Mouse (Mus musculus): ENCODE measurements around the gene Eef1g. TPM values are rescaled to one million over a fixed set of nuclear protein-coding genes. Genes with fewer than 3 reads are reported as not detected.

Gene Eef1g
- polyA plus RNA-seq (2012; rRNA removed), result 90.2 and 129 TPM in 2 replicates

DNA sequence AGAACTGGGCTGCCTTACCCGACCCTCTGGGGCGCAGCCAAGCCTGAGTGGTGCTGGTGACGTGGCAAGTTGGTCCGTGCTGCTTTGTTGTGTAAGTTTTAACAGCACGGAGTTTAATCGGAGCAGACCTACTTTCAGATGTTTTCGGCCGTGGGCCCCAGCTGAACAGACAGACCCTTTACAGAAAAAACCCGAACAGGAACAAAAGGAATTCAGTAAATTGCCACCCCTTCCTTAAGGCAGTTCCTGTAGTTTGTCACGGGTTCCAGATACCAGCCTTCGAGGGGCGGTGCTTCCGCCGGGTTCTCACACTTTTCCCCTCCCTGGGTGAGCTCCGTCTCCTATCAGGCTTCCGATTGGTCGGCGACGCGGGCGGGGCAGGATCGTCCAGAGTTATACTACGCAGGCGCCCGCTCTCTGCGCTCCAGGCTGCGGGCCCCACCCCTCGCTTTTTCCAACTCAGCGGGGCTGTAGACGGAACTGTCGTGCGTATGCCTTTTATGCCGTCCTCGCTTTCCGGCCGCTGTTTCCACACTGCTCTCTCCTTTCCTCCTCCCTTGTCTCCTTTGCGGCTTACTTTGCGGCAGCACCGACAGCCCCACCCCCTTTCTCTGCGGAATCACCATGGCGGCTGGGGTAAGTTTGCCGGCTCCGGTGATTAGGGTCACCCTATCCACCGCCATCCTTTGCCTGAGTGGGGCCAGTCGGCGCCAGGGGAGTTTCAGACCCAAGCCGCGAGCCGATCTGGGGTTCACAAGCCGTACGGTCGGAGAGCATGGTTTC lies at the start of gene Eef1g:
TSS of gene Eef1g (plus strand) at position 452 of the 783 bp plus-strand sequence.
- H3K4me3 ChIP-seq (ENCODE audit: low read depth, low read length), result peak within 1 kb of the TSS; percentile 77
- H3K27ac ChIP-seq (ENCODE audit: insufficient read depth, low read depth, low read length), result peak within 1 kb of the TSS; percentile 95
- WGBS, result under 1% methylated on average over 52 of the region's 52 CpGs
- H3K27me3 ChIP-seq (ENCODE audit: control insufficient read depth, insufficient read depth, low read length), result no peaks in the 10 kb centered on the region
- no peak for TF ChIP-seq CTCF (IDR thresholded peaks at IDR 0.05; ENCODE audit: extremely low read depth, insufficient read length, insufficient replicate concordance, low read depth, low read length)
- peak; percentile 42; the same call in 1 of the 2 replicates for TF ChIP-seq POLR2A (IDR thresholded peaks at IDR 0.05; ENCODE audit: low read depth, low read length)
- peaks cover 56% of the 10 kb centered on the region for H3K36me3 ChIP-seq (ENCODE audit: control insufficient read depth, insufficient read depth, low read length)
- H3K4me1 ChIP-seq (ENCODE audit: control insufficient read depth, insufficient read depth, insufficient read length, low read length), result peaks cover 9% of the 10 kb centered on the region

DNA sequence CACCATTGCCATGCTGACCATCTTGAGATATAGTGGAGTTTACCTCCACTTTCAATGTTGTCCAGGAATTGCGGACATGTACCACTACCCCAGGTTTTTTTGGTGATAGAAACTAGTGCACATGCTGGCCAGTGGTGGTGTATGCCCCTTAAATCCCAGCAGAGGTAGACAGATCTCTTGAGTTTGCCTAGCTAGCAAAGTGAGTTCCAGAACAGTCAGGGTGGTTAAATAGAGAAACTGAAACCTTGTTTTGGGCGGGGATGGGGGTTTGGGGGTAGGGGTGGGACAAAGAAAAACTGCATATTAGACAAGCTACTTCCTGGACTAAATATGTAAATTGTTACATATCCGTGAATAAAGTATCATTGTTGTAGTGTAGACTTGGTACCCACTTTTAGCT lies 47.8 kb upstream of the Eef1g start:
- Histone ChIP-seq H3K36me3 (ENCODE audit: control insufficient read depth, insufficient read depth, low read length) (peaks cover 31% of the 10 kb centered on the region), H3K4me1 (ENCODE audit: control insufficient read depth, insufficient read depth, insufficient read length, low read length) (peaks cover 5% of the 10 kb centered on the region; the same call in 1 of the 2 replicates), H3K27me3 (ENCODE audit: control insufficient read depth, insufficient read depth, low read length) (no peaks in the 10 kb centered on the region), H3K27ac (ENCODE audit: insufficient read depth, low read depth, low read length) (peak overlapping the region; percentile 53; the same call in 1 of the 2 replicates), H3K4me3 (ENCODE audit: low read depth, low read length) (no peak overlapping the region)
- 63% methylated on average over 3 of the region's 3 CpGs for WGBS
- TF ChIP-seq POLR2A (IDR thresholded peaks at IDR 0.05; ENCODE audit: low read depth, low read length) (no peak), CTCF (IDR thresholded peaks at IDR 0.05; ENCODE audit: extremely low read depth, insufficient read length, insufficient replicate concordance, low read depth, low read length) (no peak)

DNA sequence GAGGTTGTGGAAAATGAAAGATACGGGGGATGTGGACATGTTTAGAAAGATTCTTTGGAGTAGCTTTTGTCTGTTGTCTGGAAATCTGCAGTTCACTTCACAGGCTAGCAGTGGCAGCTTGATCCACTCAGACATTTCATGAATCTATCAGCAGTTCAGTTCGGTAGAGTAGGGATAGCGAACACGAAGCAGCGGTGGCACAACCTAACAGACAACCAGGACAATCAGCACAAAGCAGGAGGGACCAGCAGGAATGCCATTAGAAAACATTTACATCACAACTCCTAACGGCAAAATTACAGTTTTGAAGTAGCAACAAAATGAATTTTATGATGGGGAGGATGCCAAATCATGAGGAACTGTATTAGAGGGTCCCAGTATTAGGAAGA lies 47.2 kb upstream of the Eef1g start:
- no peak overlapping the region for H3K4me3 ChIP-seq (ENCODE audit: low read depth, low read length)
- TF ChIP-seq POLR2A (IDR thresholded peaks at IDR 0.05; ENCODE audit: low read depth, low read length) (no peak), CTCF (IDR thresholded peaks at IDR 0.05; ENCODE audit: extremely low read depth, insufficient read length, insufficient replicate concordance, low read depth, low read length) (no peak)

GRCm38 (mm10) chr19:8920073-8920736 lies 46.6 kb upstream of the Eef1g start, which contains the start of gene B3gat3:
TSS of gene B3gat3 (plus strand) at chr19:8920374.
- TF ChIP-seq POLR2A (IDR thresholded peaks at IDR 0.05; ENCODE audit: low read depth, low read length), result peak; percentile 69
- no peak for TF ChIP-seq CTCF (IDR thresholded peaks at IDR 0.05; ENCODE audit: extremely low read depth, insufficient read length, insufficient replicate concordance, low read depth, low read length)
- H3K27me3 ChIP-seq (ENCODE audit: control insufficient read depth, insufficient read depth, low read length), result no peaks in the 10 kb centered on the region
- WGBS, result 1% methylated on average over 50 of the region's 50 CpGs
- peak within 1 kb of the TSS; percentile 71 for H3K4me3 ChIP-seq (ENCODE audit: low read depth, low read length)
- peaks cover 5% of the 10 kb centered on the region; the same call in 1 of the 2 replicates for H3K4me1 ChIP-seq (ENCODE audit: control insufficient read depth, insufficient read depth, insufficient read length, low read length)
- H3K36me3 ChIP-seq (ENCODE audit: control insufficient read depth, insufficient read depth, low read length), result peaks cover 19% of the 10 kb centered on the region
- peak within 1 kb of the TSS; percentile 80 for H3K27ac ChIP-seq (ENCODE audit: insufficient read depth, low read depth, low read length)

More for the DNA sequence above, 47.2 kb upstream of the Eef1g start:
- no peaks in the 10 kb centered on the region for H3K27me3 ChIP-seq (ENCODE audit: control insufficient read depth, insufficient read depth, low read length)
- peaks cover 5% of the 10 kb centered on the region; the same call in 1 of the 2 replicates for H3K4me1 ChIP-seq (ENCODE audit: control insufficient read depth, insufficient read depth, insufficient read length, low read length)
- H3K27ac ChIP-seq (ENCODE audit: insufficient read depth, low read depth, low read length), result peak overlapping the region; percentile 53
- H3K36me3 ChIP-seq (ENCODE audit: control insufficient read depth, insufficient read depth, low read length), result peaks cover 24% of the 10 kb centered on the region
- 44% methylated on average over 6 of the region's 6 CpGs for WGBS

DNA sequence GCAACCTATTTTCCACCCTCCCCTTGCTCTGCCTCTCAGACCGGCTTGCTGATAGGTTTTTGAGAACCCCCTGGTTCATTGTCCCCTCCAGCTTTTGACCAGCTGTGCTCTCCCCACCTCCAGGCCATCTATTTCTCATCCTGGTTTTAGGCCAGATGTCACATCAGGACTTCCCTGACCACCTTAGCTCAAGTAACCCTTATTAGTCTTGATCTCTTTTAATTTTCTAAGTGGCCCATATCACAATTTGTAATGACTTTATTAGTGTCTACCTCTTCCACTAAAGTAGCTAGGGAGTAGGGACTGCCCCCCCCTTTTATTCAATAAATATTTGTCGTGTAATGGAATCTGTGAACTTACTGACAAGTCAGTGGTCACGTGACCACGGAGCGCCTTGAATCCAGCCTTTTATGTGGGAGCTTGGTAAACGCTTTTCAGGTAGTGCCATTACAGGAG lies 46.0 kb upstream of the Eef1g start:
- Histone ChIP-seq H3K36me3 (ENCODE audit: control insufficient read depth, insufficient read depth, low read length) (peaks cover 14% of the 10 kb centered on the region), H3K4me3 (ENCODE audit: low read depth, low read length) (peak overlapping the region; percentile 71), H3K27me3 (ENCODE audit: control insufficient read depth, insufficient read depth, low read length) (no peaks in the 10 kb centered on the region), H3K4me1 (ENCODE audit: control insufficient read depth, insufficient read depth, insufficient read length, low read length) (peaks cover 5% of the 10 kb centered on the region; the same call in 1 of the 2 replicates), H3K27ac (ENCODE audit: insufficient read depth, low read depth, low read length) (peak overlapping the region; percentile 80)
- no peak for TF ChIP-seq POLR2A (IDR thresholded peaks at IDR 0.05; ENCODE audit: low read depth, low read length)
- no peak for TF ChIP-seq CTCF (IDR thresholded peaks at IDR 0.05; ENCODE audit: extremely low read depth, insufficient read length, insufficient replicate concordance, low read depth, low read length)
- WGBS, result under 1% methylated on average over 6 of the region's 6 CpGs

DNA sequence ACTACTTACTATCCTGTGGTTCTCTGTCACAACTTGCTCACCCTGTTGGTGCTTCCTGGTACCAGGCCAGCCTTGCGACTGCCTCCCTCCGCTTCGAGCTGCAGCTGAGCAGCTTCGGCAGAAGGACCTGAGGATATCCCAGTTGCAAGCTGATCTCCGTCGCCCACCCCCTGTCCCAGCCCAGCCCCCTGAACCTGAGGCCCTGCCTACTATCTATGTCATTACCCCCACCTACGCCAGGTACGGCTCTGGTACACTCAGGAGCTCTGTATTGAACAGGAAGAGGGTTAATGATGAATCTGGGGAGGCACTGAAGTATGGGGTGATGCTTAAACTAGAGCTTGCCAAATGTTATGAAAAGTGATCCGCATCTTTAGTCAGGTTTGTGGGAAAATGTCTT lies 45.1 kb upstream of the Eef1g start:
- TF ChIP-seq CTCF (IDR thresholded peaks at IDR 0.05; ENCODE audit: extremely low read depth, insufficient read length, insufficient replicate concordance, low read depth, low read length), result no peak
- TF ChIP-seq POLR2A (IDR thresholded peaks at IDR 0.05; ENCODE audit: low read depth, low read length), result no peak
- no peak overlapping the region for H3K27ac ChIP-seq (ENCODE audit: insufficient read depth, low read depth, low read length)
- H3K4me1 ChIP-seq (ENCODE audit: control insufficient read depth, insufficient read depth, insufficient read length, low read length), result peaks cover 5% of the 10 kb centered on the region; the same call in 1 of the 2 replicates
- no peaks in the 10 kb centered on the region for H3K27me3 ChIP-seq (ENCODE audit: control insufficient read depth, insufficient read depth, low read length)
- WGBS, result 73% methylated on average over 9 of the region's 9 CpGs
- no peak overlapping the region for H3K4me3 ChIP-seq (ENCODE audit: low read depth, low read length)
- peaks cover 9% of the 10 kb centered on the region; the same call in 1 of the 2 replicates for H3K36me3 ChIP-seq (ENCODE audit: control insufficient read depth, insufficient read depth, low read length)

GRCm38 (mm10) chr19:8926766-8927165 lies 40.1 kb upstream of the Eef1g start:
- Histone ChIP-seq H3K4me1 (ENCODE audit: control insufficient read depth, insufficient read depth, insufficient read length, low read length) (peaks cover 9% of the 10 kb centered on the region), H3K27ac (ENCODE audit: insufficient read depth, low read depth, low read length) (no peak overlapping the region), H3K4me3 (ENCODE audit: low read depth, low read length) (no peak overlapping the region), H3K36me3 (ENCODE audit: control insufficient read depth, insufficient read depth, low read length) (peaks cover 9% of the 10 kb centered on the region; the same call in 1 of the 2 replicates), H3K27me3 (ENCODE audit: control insufficient read depth, insufficient read depth, low read length) (no peaks in the 10 kb centered on the region)
- TF ChIP-seq POLR2A (IDR thresholded peaks at IDR 0.05; ENCODE audit: low read depth, low read length) (no peak), CTCF (IDR thresholded peaks at IDR 0.05; ENCODE audit: extremely low read depth, insufficient read length, insufficient replicate concordance, low read depth, low read length) (no peak)
- 79% methylated on average over 2 of the region's 2 CpGs for WGBS
